Mouse (Mus musculus): ENCODE data around the gene Gdpd5. TPM values are rescaled to one million over a fixed set of nuclear protein-coding genes. Genes with fewer than 3 reads are reported as not detected.

Gdpd5 gene
- polyA plus RNA-seq, 1 experiment from 2014 or later: 36.9 TPM

GRCm38 (mm10) chr7:99384101-99384611, 2.9 kb downstream of the Gdpd5 start:
- Histone ChIP-seq H3K27me3 (replicated peaks; ENCODE audit: control insufficient read depth, insufficient read depth, low read length) (no peaks in the 10 kb centered on the region), H3K4me1 (ENCODE audit: control insufficient read depth, insufficient read depth, low read depth, low read length) (peaks cover 46% of the 10 kb centered on the region), H3K9ac (ENCODE audit: low read depth, low read length) (peak overlapping the region; percentile 87), H3K36me3 (ENCODE audit: control insufficient read depth, insufficient read depth, low read length) (no peaks in the 10 kb centered on the region), H3K4me2 (ENCODE audit: low read length) (peak overlapping the region; percentile 92), H3K9me3 (ENCODE audit: control insufficient read depth, low read length) (no peaks in the 10 kb centered on the region), H3K27ac (ENCODE audit: low read depth, low read length) (no peak overlapping the region; the same call in 1 of the 2 replicates), H3K4me3 (ENCODE audit: low read length) (peak overlapping the region; percentile 88)
- no peak for ATAC-seq
- 18% methylated on average over 4 of the region's 4 CpGs for WGBS

GRCm38 (mm10) chr7:99386030-99386429, 4.8 kb downstream of the Gdpd5 start:
- Histone ChIP-seq H3K27ac (ENCODE audit: low read depth, low read length) (no peak overlapping the region), H3K4me2 (ENCODE audit: low read length) (no peak overlapping the region; the same call in 1 of the 2 replicates), H3K4me3 (ENCODE audit: low read length) (no peak overlapping the region), H3K36me3 (ENCODE audit: control insufficient read depth, insufficient read depth, low read length) (no peaks in the 10 kb centered on the region), H3K9me3 (ENCODE audit: control insufficient read depth, low read length) (no peaks in the 10 kb centered on the region), H3K9ac (ENCODE audit: low read depth, low read length) (peak overlapping the region; percentile 31), H3K27me3 (replicated peaks; ENCODE audit: control insufficient read depth, insufficient read depth, low read length) (no peaks in the 10 kb centered on the region), H3K4me1 (ENCODE audit: control insufficient read depth, insufficient read depth, low read depth, low read length) (peaks cover 47% of the 10 kb centered on the region)
- 46% methylated on average over 5 of the region's 5 CpGs for WGBS
- ATAC-seq: no peak

GRCm38 (mm10) chr7:99386811-99387210, 5.6 kb downstream of the Gdpd5 start:
- Histone ChIP-seq H3K4me1 (ENCODE audit: control insufficient read depth, insufficient read depth, low read depth, low read length) (peaks cover 47% of the 10 kb centered on the region), H3K9ac (ENCODE audit: low read depth, low read length) (no peak overlapping the region), H3K36me3 (ENCODE audit: control insufficient read depth, insufficient read depth, low read length) (peaks cover 4% of the 10 kb centered on the region; the same call in 1 of the 2 replicates), H3K9me3 (ENCODE audit: control insufficient read depth, low read length) (no peaks in the 10 kb centered on the region), H3K27ac (ENCODE audit: low read depth, low read length) (no peak overlapping the region), H3K27me3 (replicated peaks; ENCODE audit: control insufficient read depth, insufficient read depth, low read length) (no peaks in the 10 kb centered on the region), H3K4me3 (ENCODE audit: low read length) (no peak overlapping the region), H3K4me2 (ENCODE audit: low read length) (no peak overlapping the region)
- ATAC-seq: no peak
- WGBS: 93% methylated on average over 4 of the region's 4 CpGs

- 90% methylated on average over 5 of the region's 5 CpGs for WGBS
- Histone ChIP-seq H3K4me1 (ENCODE audit: control insufficient read depth, insufficient read depth, low read depth, low read length) (peaks cover 47% of the 10 kb centered on the region), H3K27me3 (replicated peaks; ENCODE audit: control insufficient read depth, insufficient read depth, low read length) (no peaks in the 10 kb centered on the region), H3K9ac (ENCODE audit: low read depth, low read length) (no peak overlapping the region), H3K9me3 (ENCODE audit: control insufficient read depth, low read length) (no peaks in the 10 kb centered on the region), H3K4me3 (ENCODE audit: low read length) (no peak overlapping the region), H3K27ac (ENCODE audit: low read depth, low read length) (no peak overlapping the region), H3K36me3 (ENCODE audit: control insufficient read depth, insufficient read depth, low read length) (peaks cover 4% of the 10 kb centered on the region), H3K4me2 (ENCODE audit: low read length) (no peak overlapping the region)
- ATAC-seq: no peak
These were observed 6.1 kb downstream of the Gdpd5 start for GRCm38 (mm10) chr7:99387356-99387755.

- H3K27ac ChIP-seq (ENCODE audit: low read depth, low read length): no peak overlapping the region
- no peak overlapping the region for H3K9ac ChIP-seq (ENCODE audit: low read depth, low read length)
- no peak overlapping the region for H3K4me2 ChIP-seq (ENCODE audit: low read length)
- peaks cover 4% of the 10 kb centered on the region for H3K36me3 ChIP-seq (ENCODE audit: control insufficient read depth, insufficient read depth, low read length)
- H3K27me3 ChIP-seq (replicated peaks; ENCODE audit: control insufficient read depth, insufficient read depth, low read length): no peaks in the 10 kb centered on the region
- 24% methylated on average over 4 of the region's 4 CpGs for WGBS
- no peaks in the 10 kb centered on the region for H3K9me3 ChIP-seq (ENCODE audit: control insufficient read depth, low read length)
- no peak overlapping the region for H3K4me3 ChIP-seq (ENCODE audit: low read length)
- no peak for ATAC-seq
- H3K4me1 ChIP-seq (ENCODE audit: control insufficient read depth, insufficient read depth, low read depth, low read length): peaks cover 19% of the 10 kb centered on the region
These were observed 9.3 kb downstream of the Gdpd5 start for GRCm38 (mm10) chr7:99390559-99390958.

- Histone ChIP-seq H3K4me2 (ENCODE audit: low read length) (no peak overlapping the region), H3K9me3 (ENCODE audit: control insufficient read depth, low read length) (no peaks in the 10 kb centered on the region), H3K27ac (ENCODE audit: low read depth, low read length) (no peak overlapping the region), H3K9ac (ENCODE audit: low read depth, low read length) (no peak overlapping the region), H3K4me1 (ENCODE audit: control insufficient read depth, insufficient read depth, low read depth, low read length) (peaks cover 19% of the 10 kb centered on the region), H3K27me3 (replicated peaks; ENCODE audit: control insufficient read depth, insufficient read depth, low read length) (no peaks in the 10 kb centered on the region), H3K4me3 (ENCODE audit: low read length) (no peak overlapping the region), H3K36me3 (ENCODE audit: control insufficient read depth, insufficient read depth, low read length) (peaks cover 4% of the 10 kb centered on the region)
- ATAC-seq: no peak
- WGBS: 65% methylated on average over 2 of the region's 2 CpGs
These were observed 11.5 kb downstream of the Gdpd5 start for GRCm38 (mm10) chr7:99392696-99393095.

GRCm38 (mm10) chr7:99393711-99394325, 12.6 kb downstream of the Gdpd5 start:
- 77% methylated on average over 13 of the region's 13 CpGs for WGBS
- Histone ChIP-seq H3K9me3 (ENCODE audit: control insufficient read depth, low read length) (no peaks in the 10 kb centered on the region), H3K4me1 (ENCODE audit: control insufficient read depth, insufficient read depth, low read depth, low read length) (peaks cover 19% of the 10 kb centered on the region), H3K4me3 (ENCODE audit: low read length) (no peak overlapping the region), H3K27ac (ENCODE audit: low read depth, low read length) (no peak overlapping the region), H3K9ac (ENCODE audit: low read depth, low read length) (no peak overlapping the region), H3K4me2 (ENCODE audit: low read length) (no peak overlapping the region), H3K27me3 (replicated peaks; ENCODE audit: control insufficient read depth, insufficient read depth, low read length) (no peaks in the 10 kb centered on the region), H3K36me3 (ENCODE audit: control insufficient read depth, insufficient read depth, low read length) (peaks cover 4% of the 10 kb centered on the region)
- ATAC-seq: no peak

GRCm38 (mm10) chr7:99395385-99395784, 14.2 kb downstream of the Gdpd5 start:
- H3K9ac ChIP-seq (ENCODE audit: low read depth, low read length): peak overlapping the region; percentile 19; the same call in 1 of the 2 replicates
- WGBS: 76% methylated on average over 4 of the region's 4 CpGs
- ATAC-seq: no peak
- H3K4me3 ChIP-seq (ENCODE audit: low read length): no peak overlapping the region
- H3K27ac ChIP-seq (ENCODE audit: low read depth, low read length): no peak overlapping the region; the same call in 1 of the 2 replicates
- peaks cover 6% of the 10 kb centered on the region for H3K36me3 ChIP-seq (ENCODE audit: control insufficient read depth, insufficient read depth, low read length)
- peaks cover 12% of the 10 kb centered on the region for H3K4me1 ChIP-seq (ENCODE audit: control insufficient read depth, insufficient read depth, low read depth, low read length)
- no peaks in the 10 kb centered on the region for H3K27me3 ChIP-seq (replicated peaks; ENCODE audit: control insufficient read depth, insufficient read depth, low read length)
- no peak overlapping the region for H3K4me2 ChIP-seq (ENCODE audit: low read length)
- H3K9me3 ChIP-seq (ENCODE audit: control insufficient read depth, low read length): no peaks in the 10 kb centered on the region

GRCm38 (mm10) chr7:99395908-99396616, 14.8 kb downstream of the Gdpd5 start:
- WGBS: 59% methylated on average over 11 of the region's 11 CpGs
- Histone ChIP-seq H3K9ac (ENCODE audit: low read depth, low read length) (no peak overlapping the region), H3K27ac (ENCODE audit: low read depth, low read length) (no peak overlapping the region; the same call in 1 of the 2 replicates)

More at GRCm38 (mm10) chr7:99395908-99396616, 14.8 kb downstream of the Gdpd5 start:
- Histone ChIP-seq H3K4me3 (ENCODE audit: low read length) (no peak overlapping the region), H3K27me3 (replicated peaks; ENCODE audit: control insufficient read depth, insufficient read depth, low read length) (no peaks in the 10 kb centered on the region), H3K9me3 (ENCODE audit: control insufficient read depth, low read length) (no peaks in the 10 kb centered on the region), H3K4me2 (ENCODE audit: low read length) (no peak overlapping the region), H3K36me3 (ENCODE audit: control insufficient read depth, insufficient read depth, low read length) (peaks cover 6% of the 10 kb centered on the region), H3K4me1 (ENCODE audit: control insufficient read depth, insufficient read depth, low read depth, low read length) (peaks cover 12% of the 10 kb centered on the region)
- ATAC-seq: peak; percentile 48

All from hindbrain, embryonic 16.5 days (tissue).